Mouse (Mus musculus) liver, embryonic 11.5 days (tissue): ENCODE measurements around the gene Hivep2. TPM values are rescaled to one million over a fixed set of nuclear protein-coding genes. Genes with fewer than 3 reads are reported as not detected.
A peak's percentile ranks its signal among the peaks of the same experiment; 100 is the strongest.

ENCODE experiments used
- ATAC-seq: fragments of 200-750 bp; cut with Nextera tagmentation; replicated peaks from 2 replicates; pipeline ENCODE4 v1.8.0; 2017; ENCODE audit warnings: moderate number of reproducible peaks, mild to moderate bottlenecking, moderate TSS enrichment, moderate library complexity; ENCODE audit not compliant: low FRiP score
- DNase-seq: peaks from one replicate; pipeline ENCODE4 v3.0.0-alpha.2; 2017; ENCODE audit warnings: low spot score
- H3K27ac ChIP-seq: fragments of 300-500 bp; sonication (generic); 2 replicates; pipeline ENCODE4 v1.5.1; 2014; ENCODE audit warnings: mild to moderate bottlenecking, low read depth, low read length, control low read depth
- H3K27me3 ChIP-seq: fragments of 300-500 bp; sonication (generic); replicated peaks from 2 replicates; pipeline ENCODE4 v1.6.1; 2014; ENCODE audit warnings: low read length, mixed read lengths; ENCODE audit not compliant: control insufficient read depth, insufficient read depth
- H3K36me3 ChIP-seq: fragments of 300-500 bp; sonication (generic); 2 replicates; pipeline ENCODE4 v1.6.1; 2014; ENCODE audit warnings: mild to moderate bottlenecking, low read length, moderate library complexity, mixed read lengths; ENCODE audit not compliant: control insufficient read depth, insufficient read depth
- H3K4me1 ChIP-seq: fragments of 300-500 bp; sonication (generic); replicated peaks from 2 replicates; pipeline ENCODE4 v1.6.1; 2014; ENCODE audit warnings: low read length, mixed read lengths; ENCODE audit not compliant: control insufficient read depth, insufficient read depth
- H3K4me2 ChIP-seq: fragments of 300-500 bp; sonication (generic); 2 replicates; pipeline ENCODE4 v1.6.1; 2014; ENCODE audit warnings: mild to moderate bottlenecking, control low read depth, moderate library complexity
- H3K4me3 ChIP-seq: fragments of 300-500 bp; sonication (generic); 2 replicates; pipeline ENCODE4 v1.5.1; 2014; ENCODE audit warnings: low read depth, low read length, control low read depth
- H3K9ac ChIP-seq: fragments of 300-500 bp; sonication (generic); 2 replicates; pipeline ENCODE4 v1.6.1; 2014; ENCODE audit warnings: low read depth, low read length, control low read depth
- H3K9me3 ChIP-seq: fragments of 300-500 bp; sonication (generic); 2 replicates; pipeline ENCODE4 v1.6.1; 2016; ENCODE audit warnings: low read length, inconsistent platforms, mixed read lengths; ENCODE audit not compliant: control insufficient read depth
- WGBS: fragments of 180-500 bp; shearing (Covaris S2); extraction: QIAGEN DNeasy Blood & Tissue Kit; methylation state at CpG from one replicate; pipeline ENCODE4 v1.1.7; 2014; 5-methylcytosine and 5-hydroxymethylcytosine counted together
- polyA plus RNA-seq: library from polyadenylated mRNA; unstranded; fragments of >200 nt; fragmentation: Nextera tagmentation; extraction: Ambion mirVana; gene quantifications from 2 replicates; pipeline ENCODE4 v1.2.1, GENCODE M21; 2014

The Hivep2 gene
- polyA plus RNA-seq, 1 experiment from 2014 or later, result 2.2 TPM

DNA sequence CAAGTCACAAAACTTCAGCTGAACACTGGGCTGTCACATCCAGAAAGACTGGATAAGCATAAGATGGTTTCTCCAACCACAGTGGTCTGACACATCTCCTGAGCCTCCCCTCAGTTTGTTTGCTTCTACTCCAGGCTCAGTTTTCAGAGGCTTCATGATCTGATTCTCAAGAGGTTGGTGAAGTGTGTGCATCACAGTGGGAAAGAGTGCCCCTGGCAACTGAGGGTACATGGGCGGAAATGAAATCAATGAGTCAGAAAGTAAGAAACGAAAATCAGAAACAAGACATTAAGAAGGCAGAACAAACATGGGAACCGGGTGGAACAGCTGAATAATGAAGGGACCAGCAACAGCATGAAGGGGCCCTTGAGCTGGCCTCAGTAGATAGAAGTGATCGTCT, 31.5 kb downstream of the Hivep2 start:
- H3K27ac ChIP-seq, result no peak overlapping the region
- no peaks in the 10 kb centered on the region for H3K27me3 ChIP-seq
- ATAC-seq (no peak), DNase-seq (no peak)
- H3K4me3 ChIP-seq, result no peak overlapping the region
- WGBS, result 74% methylated on average over 4 of the region's 4 CpGs
- no peaks in the 10 kb centered on the region for H3K36me3 ChIP-seq
- H3K9me3 ChIP-seq, result no peaks in the 10 kb centered on the region
- no peak overlapping the region for H3K9ac ChIP-seq
- no peaks in the 10 kb centered on the region for H3K4me1 ChIP-seq
- no peak overlapping the region for H3K4me2 ChIP-seq

GRCm38 (mm10) chr10:14004769-14005517, 39.1 kb downstream of the Hivep2 start:
- Histone ChIP-seq H3K27ac (no peak overlapping the region), H3K4me1 (no peaks in the 10 kb centered on the region), H3K4me2 (no peak overlapping the region), H3K36me3 (no peaks in the 10 kb centered on the region), H3K9me3 (no peaks in the 10 kb centered on the region), H3K4me3 (no peak overlapping the region), H3K27me3 (no peaks in the 10 kb centered on the region), H3K9ac (no peak overlapping the region)
- WGBS, result 74% methylated on average over 4 of the region's 4 CpGs
- no peak for DNase-seq
- ATAC-seq, result no peak

DNA sequence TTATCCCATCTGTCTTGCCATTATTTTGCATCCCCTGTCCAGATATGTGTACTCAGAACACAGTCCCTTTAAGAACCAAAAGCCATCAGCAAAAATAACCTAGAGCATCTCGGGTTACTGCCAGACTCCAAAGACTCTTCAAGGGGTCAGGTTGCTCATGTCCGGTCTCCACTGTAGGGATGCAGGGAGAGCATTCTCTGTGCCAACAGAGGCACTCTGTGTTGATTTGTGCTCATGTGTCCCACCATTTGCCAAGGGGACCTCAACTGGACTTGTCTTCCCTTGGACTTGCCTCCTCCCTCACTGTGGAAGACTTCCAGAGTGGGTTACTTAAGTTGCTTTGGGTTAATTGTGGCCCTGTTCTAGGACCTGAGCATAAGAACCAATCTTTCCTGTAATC, 43.8 kb downstream of the Hivep2 start:
- Histone ChIP-seq H3K4me2 (no peak overlapping the region), H3K36me3 (no peaks in the 10 kb centered on the region), H3K4me3 (no peak overlapping the region), H3K27ac (no peak overlapping the region), H3K4me1 (0 out of 2 replicates have a peak, but pooled peaks cover 2% of the 10 kb centered on the region), H3K9me3 (no peaks in the 10 kb centered on the region), H3K27me3 (no peaks in the 10 kb centered on the region), H3K9ac (no peak overlapping the region)
- whole genome bisulfite sequencing, result 83% methylated on average over 2 of the region's 2 CpGs
- ATAC-seq, result no peak
- DNase-seq, result no peak

DNA sequence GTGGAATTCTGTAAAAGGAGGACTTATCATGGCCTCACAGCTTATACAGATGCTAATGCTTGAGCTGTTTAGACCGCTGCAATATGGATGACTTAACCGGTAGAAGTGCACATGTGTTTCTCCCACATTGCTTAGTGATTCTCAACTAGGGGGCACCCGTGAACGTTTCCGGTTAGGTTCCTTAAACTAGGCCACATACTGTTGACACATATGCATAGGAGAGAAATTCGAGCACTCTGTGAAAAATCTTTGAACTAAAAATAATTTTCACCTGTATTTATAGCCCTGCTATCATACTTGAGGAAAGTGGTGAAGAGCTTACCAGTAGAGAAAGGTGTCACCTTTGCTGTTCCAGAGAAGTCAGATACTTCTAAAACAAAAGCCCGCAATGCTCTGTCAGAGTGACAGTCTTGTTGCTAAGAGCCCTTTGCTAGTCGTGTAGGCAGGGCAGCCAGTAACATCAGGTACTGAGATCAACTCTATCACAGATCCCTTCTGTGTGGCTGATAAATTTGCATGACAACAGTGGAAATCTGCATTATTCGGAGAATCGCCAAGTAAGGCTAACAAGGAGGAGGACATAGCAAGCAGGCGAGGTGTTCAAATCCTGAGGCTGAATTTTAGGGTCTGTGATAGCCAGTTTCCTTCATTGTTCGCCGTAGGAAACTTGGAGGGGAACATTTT, 50.6 kb downstream of the Hivep2 start:
- 62% methylated on average over 13 of the region's 13 CpGs for WGBS
- Histone ChIP-seq H3K4me2 (no peak overlapping the region), H3K9me3 (no peaks in the 10 kb centered on the region), H3K9ac (no peak overlapping the region), H3K36me3 (no peaks in the 10 kb centered on the region), H3K27ac (no peak overlapping the region), H3K27me3 (no peaks in the 10 kb centered on the region), H3K4me3 (no peak overlapping the region), H3K4me1 (0 out of 2 replicates have a peak, but pooled peaks cover 2% of the 10 kb centered on the region)
- ATAC-seq, result no peak
- no peak for DNase-seq

DNA sequence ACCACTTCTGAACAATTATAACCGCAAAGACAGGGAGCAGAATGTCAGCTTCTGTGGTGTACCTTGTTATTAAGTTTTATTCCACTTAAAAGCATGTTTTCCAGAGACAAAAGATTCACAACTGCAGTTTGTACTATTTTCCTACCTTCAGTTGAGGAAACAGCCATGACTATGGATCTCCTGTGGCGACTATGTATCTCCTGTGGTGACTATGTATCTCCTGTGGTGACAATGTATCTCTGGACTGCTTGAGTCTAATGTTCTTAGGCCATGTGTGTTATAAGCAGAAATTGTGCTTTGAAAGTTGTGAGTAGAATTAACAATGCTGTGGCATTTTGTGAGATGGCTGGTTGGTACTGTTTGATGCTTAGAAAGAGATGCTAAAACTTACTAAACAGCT, 51.5 kb downstream of the Hivep2 start:
- Histone ChIP-seq H3K4me1 (0 out of 2 replicates have a peak, but pooled peaks cover 2% of the 10 kb centered on the region), H3K4me3 (no peak overlapping the region), H3K9me3 (no peaks in the 10 kb centered on the region), H3K36me3 (no peaks in the 10 kb centered on the region), H3K4me2 (no peak overlapping the region), H3K27me3 (no peaks in the 10 kb centered on the region), H3K9ac (no peak overlapping the region), H3K27ac (no peak overlapping the region)
- DNase-seq (no peak), ATAC-seq (no peak)
- WGBS, result 65% methylated on average over 2 of the region's 2 CpGs

DNA sequence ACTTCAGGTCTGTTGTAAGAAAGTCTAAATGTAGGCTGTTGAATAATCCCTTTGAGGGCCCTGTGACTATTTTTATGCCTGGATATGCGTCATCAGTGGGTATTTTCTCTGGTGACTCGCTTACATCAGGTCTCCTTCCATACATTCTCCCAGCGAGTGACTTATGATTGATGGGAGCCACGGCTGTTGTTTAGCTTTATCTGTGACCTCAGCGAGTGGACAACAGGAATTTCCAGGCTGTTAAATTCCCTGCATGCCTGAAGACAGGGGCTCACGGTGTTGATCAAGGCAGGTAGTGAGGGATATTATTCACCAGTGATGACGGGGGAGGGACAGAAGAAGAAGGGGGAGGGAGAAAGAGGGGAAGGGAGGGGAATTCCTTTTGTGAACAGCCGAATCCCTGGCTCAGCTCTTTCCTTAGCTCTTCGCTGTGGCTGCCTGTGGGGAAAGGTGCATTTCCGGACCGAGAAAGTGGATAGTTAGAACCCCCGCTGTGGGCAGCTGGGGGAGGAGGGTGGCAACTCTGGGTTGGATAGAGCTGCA, 52.0 kb downstream of the Hivep2 start:
- 9% methylated on average over 12 of the region's 12 CpGs for WGBS
- Histone ChIP-seq H3K4me1 (0 out of 2 replicates have a peak, but pooled peaks cover 2% of the 10 kb centered on the region), H3K27me3 (no peaks in the 10 kb centered on the region), H3K27ac (no peak overlapping the region), H3K9me3 (no peaks in the 10 kb centered on the region), H3K4me3 (no peak overlapping the region), H3K4me2 (peak overlapping the region; percentile 7; the same call in 1 of the 2 replicates), H3K36me3 (no peaks in the 10 kb centered on the region), H3K9ac (no peak overlapping the region)
- no peak for DNase-seq
- no peak for ATAC-seq

DNA sequence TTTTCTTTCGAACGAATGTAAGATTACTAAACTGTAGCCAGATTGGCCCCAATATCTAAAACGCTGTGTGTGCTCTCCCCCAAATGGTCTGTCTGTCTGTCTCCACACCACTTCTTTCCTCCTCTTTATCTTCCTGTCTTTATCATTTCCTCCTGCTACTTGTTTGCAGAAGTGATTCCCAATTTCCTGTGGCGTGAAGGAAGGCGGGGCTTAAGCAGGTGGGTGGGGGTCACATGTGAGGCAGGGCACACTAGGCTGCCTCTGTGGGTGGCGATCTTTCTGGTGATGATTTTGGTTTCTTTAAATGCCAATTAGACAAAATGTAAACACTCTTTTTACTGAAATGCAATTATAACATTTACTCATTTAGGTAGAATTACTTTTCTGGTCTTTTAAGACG, 52.8 kb downstream of the Hivep2 start:
- DNase-seq (no peak), ATAC-seq (no peak)
- 0 out of 2 replicates have a peak overlapping the region, but pooled peaks have one; percentile 7 for H3K4me2 ChIP-seq
- no peak overlapping the region for H3K27ac ChIP-seq
- 17% methylated on average over 7 of the region's 7 CpGs for WGBS
- H3K36me3 ChIP-seq, result no peaks in the 10 kb centered on the region
- H3K27me3 ChIP-seq, result no peaks in the 10 kb centered on the region
- H3K4me3 ChIP-seq, result no peak overlapping the region
- no peak overlapping the region for H3K9ac ChIP-seq
- H3K9me3 ChIP-seq, result no peaks in the 10 kb centered on the region
- 0 out of 2 replicates have a peak, but pooled peaks cover 2% of the 10 kb centered on the region for H3K4me1 ChIP-seq

DNA sequence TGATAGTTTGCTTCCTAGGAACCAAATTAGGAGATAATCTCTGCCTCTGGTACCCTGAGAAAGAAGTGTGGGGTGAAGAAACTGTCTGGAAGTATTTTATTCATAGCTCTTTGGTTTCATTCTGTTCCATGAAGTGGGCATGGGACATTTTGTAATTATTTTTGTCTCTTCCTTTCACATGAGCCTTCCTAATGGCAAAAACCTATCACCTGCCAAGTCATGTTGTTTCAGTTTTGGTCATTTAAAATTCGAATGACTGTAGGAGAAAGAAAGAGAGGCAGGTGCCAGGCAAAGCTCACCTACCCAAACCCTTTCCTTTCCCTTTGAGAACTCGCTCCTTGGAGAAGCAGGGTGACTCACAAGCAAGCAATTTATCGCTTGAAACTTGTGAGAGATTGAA, 53.3 kb downstream of the Hivep2 start:
- no peaks in the 10 kb centered on the region for H3K36me3 ChIP-seq
- H3K9ac ChIP-seq, result no peak overlapping the region
- H3K4me1 ChIP-seq, result no peaks in the 10 kb centered on the region
- H3K4me2 ChIP-seq, result no peak overlapping the region
- no peak overlapping the region for H3K27ac ChIP-seq
- H3K27me3 ChIP-seq, result no peaks in the 10 kb centered on the region
- H3K4me3 ChIP-seq, result no peak overlapping the region
- DNase-seq, result no peak
- WGBS, result 44% methylated on average over 3 of the region's 3 CpGs
- ATAC-seq, result no peak
- H3K9me3 ChIP-seq, result no peaks in the 10 kb centered on the region
